ENCODE assay signal across 15 mouse cellular contexts in the genomic region with DNA sequence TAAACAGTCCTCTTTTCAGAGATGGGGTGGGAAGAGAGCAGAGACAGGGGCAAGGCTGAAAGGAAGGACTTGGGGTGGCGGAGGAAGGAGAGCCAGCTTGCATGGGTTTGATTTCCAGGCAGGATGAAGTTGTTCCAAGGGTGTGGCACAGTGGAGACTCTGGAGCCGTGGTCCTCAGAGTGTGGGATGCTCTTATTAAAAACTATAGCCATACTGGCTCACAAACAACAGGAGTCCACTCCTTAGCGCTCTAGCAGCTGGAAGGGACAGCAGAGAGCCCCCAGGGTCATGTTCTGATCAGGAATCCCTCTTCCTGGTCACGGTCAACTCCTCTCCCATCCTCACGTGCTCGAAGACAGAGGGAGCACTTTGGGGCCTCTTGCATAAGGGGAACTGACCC. TPM values are rescaled to one million over a fixed set of nuclear protein-coding genes. Genes with fewer than 3 reads are reported as not detected.
DNase-seq lines count a peak whose midpoint lies in the region; ATAC-seq and TF ChIP-seq lines count a peak whose summit lies in the region.
"Had no signal": no experiment of that assay in that cellular context is flagged by ENCODE, and none has a peak within 500 bp of the region (broad histone marks: within the 10 kb centered on the region; RNA-seq: fewer than 3 reads in every experiment).

No protein-coding gene starts in this region.

- no peak overlapping the region for H3K4me2 ChIP-seq in forebrain, embryonic 16.5 days (ENCODE audit: low read length)
- no peak overlapping the region for H3K4me2 ChIP-seq in heart, embryonic 14.5 days (ENCODE audit: low read length)
- no peak overlapping the region for H3K4me2 ChIP-seq in stomach, embryonic 15.5 days
- H3K4me2 ChIP-seq in hindbrain, embryonic 13.5 days = no peak overlapping the region
- H3K4me2 ChIP-seq in hindbrain, embryonic 14.5 days (replicated peaks) = no peak overlapping the region

- no peak for ATAC-seq in forebrain, embryonic 16.5 days
- no peak for ATAC-seq in heart, embryonic 14.5 days (ENCODE audit: insufficient number of reproducible peaks, insufficient read depth, low FRiP score, low read depth)
- ATAC-seq in stomach, embryonic 15.5 days (ENCODE audit: insufficient read depth, low FRiP score, low read depth) = no peak
- no peak for ATAC-seq in hindbrain, embryonic 13.5 days (ENCODE audit: low FRiP score)
- ATAC-seq in hindbrain, embryonic 14.5 days (ENCODE audit: low FRiP score) = no peak
- ATAC-seq: intestine, postnatal 0 days had no signal

- no peak for DNase-seq in forebrain, embryonic 10.5 days (ENCODE audit: extremely low spot score, low spot score)
- DNase-seq in layer of hippocampus, adult 2 months (ENCODE audit: low spot score in 2 of 2) = no peak
- no peak for DNase-seq in layer of hippocampus, postnatal 14 days (ENCODE audit: low spot score in 2 of 2)
- DNase-seq in hindbrain, embryonic 14.5 days (ENCODE audit: low spot score) = no peak
- DNase-seq: cerebellum, adult 8-10 months; midbrain, embryonic 14.5 days; right cerebral cortex, postnatal 25 days; thymus, postnatal 14 days had no signal

- 0 out of 2 replicates have a peak, but pooled peaks cover under 1% of the 10 kb centered on the region for H3K9me3 ChIP-seq in forebrain, embryonic 10.5 days
- no peaks in the 10 kb centered on the region for H3K9me3 ChIP-seq in forebrain, embryonic 16.5 days (ENCODE audit: control insufficient read depth, low read length)
- no peaks in the 10 kb centered on the region for H3K9me3 ChIP-seq in heart, embryonic 14.5 days (ENCODE audit: control insufficient read depth, low read length)
- H3K9me3 ChIP-seq in stomach, embryonic 15.5 days = no peaks in the 10 kb centered on the region
- no peaks in the 10 kb centered on the region for H3K9me3 ChIP-seq in hindbrain, embryonic 13.5 days
- no peaks in the 10 kb centered on the region for H3K9me3 ChIP-seq in hindbrain, embryonic 14.5 days (ENCODE audit: control insufficient read depth, low read length)

- WGBS in forebrain, embryonic 10.5 days = 70% methylated on average over 6 of the region's 6 CpGs
- 72% methylated on average over 6 of the region's 6 CpGs for WGBS in forebrain, embryonic 16.5 days
- WGBS in heart, embryonic 14.5 days = 75% methylated on average over 6 of the region's 6 CpGs
- 66% methylated on average over 6 of the region's 6 CpGs for WGBS in stomach, embryonic 15.5 days
- WGBS in hindbrain, embryonic 13.5 days = 57% methylated on average over 6 of the region's 6 CpGs
- 44% methylated on average over 6 of the region's 6 CpGs for WGBS in hindbrain, embryonic 14.5 days

- no peak overlapping the region for H3K4me3 ChIP-seq in forebrain, embryonic 10.5 days
- H3K4me3 ChIP-seq in forebrain, embryonic 16.5 days (replicated peaks; ENCODE audit: low read length) = no peak overlapping the region
- H3K4me3 ChIP-seq in layer of hippocampus, adult 2 months = no peak overlapping the region
- no peak overlapping the region for H3K4me3 ChIP-seq in heart, embryonic 14.5 days (ENCODE audit: control insufficient read depth in 1 of 2, insufficient read depth in 1 of 2, low read depth in 1 of 2, low read length in 2 of 2)
- no peak overlapping the region for H3K4me3 ChIP-seq in stomach, embryonic 15.5 days (replicated peaks)
- H3K4me3 ChIP-seq in hindbrain, embryonic 13.5 days = no peak overlapping the region
- H3K4me3 ChIP-seq in hindbrain, embryonic 14.5 days (replicated peaks; ENCODE audit: low read length) = no peak overlapping the region

- peak overlapping the region; percentile 69 for H3K27ac ChIP-seq in forebrain, embryonic 10.5 days
- no peak overlapping the region for H3K27ac ChIP-seq in forebrain, embryonic 16.5 days (ENCODE audit: low read length)
- H3K27ac ChIP-seq in layer of hippocampus, adult 2 months = peak overlapping the region; percentile 32; the same call in 1 of the 2 replicates
- H3K27ac ChIP-seq in heart, embryonic 14.5 days (replicated peaks in 1 of 2; ENCODE audit: control insufficient read depth in 1 of 2, insufficient read depth in 1 of 2, low read depth in 2 of 2, low read length in 2 of 2) = peak overlapping the region; percentile 61 to 81
- H3K27ac ChIP-seq in stomach, embryonic 15.5 days = peak overlapping the region; percentile 51; the same call in 1 of the 2 replicates
- no peak overlapping the region for H3K27ac ChIP-seq in hindbrain, embryonic 13.5 days
- H3K27ac ChIP-seq in hindbrain, embryonic 14.5 days = no peak overlapping the region
- H3K27ac ChIP-seq: liver, embryonic 14.5 days had no signal

- no peaks in the 10 kb centered on the region for H3K27me3 ChIP-seq in forebrain, embryonic 10.5 days (ENCODE audit: poor library complexity, severe bottlenecking)
- H3K27me3 ChIP-seq in forebrain, embryonic 16.5 days (replicated peaks; ENCODE audit: control insufficient read depth, insufficient read depth, low read length) = no peaks in the 10 kb centered on the region
- no peaks in the 10 kb centered on the region for H3K27me3 ChIP-seq in heart, embryonic 14.5 days (ENCODE audit: control insufficient read depth, insufficient read depth, low read length)
- H3K27me3 ChIP-seq in stomach, embryonic 15.5 days (replicated peaks) = no peaks in the 10 kb centered on the region
- no peaks in the 10 kb centered on the region for H3K27me3 ChIP-seq in hindbrain, embryonic 13.5 days
- no peaks in the 10 kb centered on the region for H3K27me3 ChIP-seq in hindbrain, embryonic 14.5 days (ENCODE audit: control insufficient read depth, insufficient read depth, low read length)

- no peak overlapping the region for H3K9ac ChIP-seq in forebrain, embryonic 16.5 days (replicated peaks; ENCODE audit: low read depth, low read length)
- H3K9ac ChIP-seq in heart, embryonic 14.5 days (ENCODE audit: low read length) = no peak overlapping the region
- H3K9ac ChIP-seq in stomach, embryonic 15.5 days = no peak overlapping the region
- no peak overlapping the region for H3K9ac ChIP-seq in hindbrain, embryonic 13.5 days
- no peak overlapping the region for H3K9ac ChIP-seq in hindbrain, embryonic 14.5 days
- H3K9ac ChIP-seq: liver, embryonic 14.5 days had no signal

- no peak for TF ChIP-seq CTCF in layer of hippocampus, adult 2 months (conservative IDR thresholded peaks at IDR 0.05)

- no peaks in the 10 kb centered on the region for H3K36me3 ChIP-seq in forebrain, embryonic 10.5 days (replicated peaks)
- H3K36me3 ChIP-seq in forebrain, embryonic 16.5 days (ENCODE audit: control insufficient read depth, insufficient read depth) = no peaks in the 10 kb centered on the region
- H3K36me3 ChIP-seq in heart, embryonic 14.5 days (ENCODE audit: control insufficient read depth, insufficient read depth, low read length) = no peaks in the 10 kb centered on the region
- no peaks in the 10 kb centered on the region for H3K36me3 ChIP-seq in stomach, embryonic 15.5 days
- H3K36me3 ChIP-seq in hindbrain, embryonic 13.5 days = no peaks in the 10 kb centered on the region
- H3K36me3 ChIP-seq in hindbrain, embryonic 14.5 days (replicated peaks; ENCODE audit: control insufficient read depth, insufficient read depth) = no peaks in the 10 kb centered on the region

- H3K4me1 ChIP-seq in forebrain, embryonic 10.5 days = peaks cover 38% of the 10 kb centered on the region
- H3K4me1 ChIP-seq in forebrain, embryonic 16.5 days (replicated peaks; ENCODE audit: control insufficient read depth, insufficient read depth, low read length) = no peaks in the 10 kb centered on the region
- peaks cover 29 to 40% of the 10 kb centered on the region in 2 experiments for H3K4me1 ChIP-seq in heart, embryonic 14.5 days (ENCODE audit: control insufficient read depth in 2 of 2, insufficient read depth in 2 of 2, low read length in 2 of 2)
- peaks cover 14% of the 10 kb centered on the region for H3K4me1 ChIP-seq in stomach, embryonic 15.5 days
- peaks cover 4% of the 10 kb centered on the region for H3K4me1 ChIP-seq in hindbrain, embryonic 13.5 days (replicated peaks)
- H3K4me1 ChIP-seq in hindbrain, embryonic 14.5 days (replicated peaks; ENCODE audit: control insufficient read depth, insufficient read depth, low read length) = peaks cover 6% of the 10 kb centered on the region; the same call in 1 of the 2 replicates

RNA-seq across cellular contexts. Expression of a gene that starts 18.8 kb away (rescaled TPM):
- polyA plus RNA-seq in forebrain, embryonic 10.5 days (2016; fragmentation: Nextera tagmentation; extraction: Ambion mirVana) = 0.10 TPM in 1 of 2 replicates, not detected in the other
- polyA plus RNA-seq in forebrain, embryonic 16.5 days (2015; fragmentation: Nextera tagmentation; extraction: Ambion mirVana) = not detected in 2 replicates
- total RNA-seq in layer of hippocampus, adult 2 months (2021) = not detected
- not detected for total RNA-seq in layer of hippocampus, postnatal 14 days (2021)
- 0.07 and 0.11 TPM in 2 replicates for polyA plus RNA-seq in heart, embryonic 14.5 days (2014; fragmentation: Nextera tagmentation; extraction: Ambion mirVana)
- 0.71 and 1.5 TPM in 2 replicates for polyA plus RNA-seq in stomach, embryonic 15.5 days (2015; fragmentation: Nextera tagmentation; extraction: Ambion mirVana)
- polyA plus RNA-seq in hindbrain, embryonic 13.5 days (2015; fragmentation: Nextera tagmentation; extraction: Ambion mirVana) = not detected in 2 replicates
- not detected in 2 replicates for polyA plus RNA-seq in hindbrain, embryonic 14.5 days (2014; fragmentation: Nextera tagmentation; extraction: Ambion mirVana)
- polyA plus RNA-seq: midbrain, embryonic 14.5 days; neural tube, embryonic 11.5 days had no signal

Comparison
In these comparisons a context has a peak if more than half of its experiments do, and no peak if none do; other contexts are left out.
1. H3K27ac ChIP-seq: peak in forebrain, embryonic 10.5 days (single experiment), layer of hippocampus, adult 2 months (single experiment), heart, embryonic 14.5 days (2 of 2) and stomach, embryonic 15.5 days (single experiment); none in forebrain, embryonic 16.5 days (single experiment), hindbrain, embryonic 13.5 days (single experiment) and hindbrain, embryonic 14.5 days (single experiment).